In the genomic region with DNA sequence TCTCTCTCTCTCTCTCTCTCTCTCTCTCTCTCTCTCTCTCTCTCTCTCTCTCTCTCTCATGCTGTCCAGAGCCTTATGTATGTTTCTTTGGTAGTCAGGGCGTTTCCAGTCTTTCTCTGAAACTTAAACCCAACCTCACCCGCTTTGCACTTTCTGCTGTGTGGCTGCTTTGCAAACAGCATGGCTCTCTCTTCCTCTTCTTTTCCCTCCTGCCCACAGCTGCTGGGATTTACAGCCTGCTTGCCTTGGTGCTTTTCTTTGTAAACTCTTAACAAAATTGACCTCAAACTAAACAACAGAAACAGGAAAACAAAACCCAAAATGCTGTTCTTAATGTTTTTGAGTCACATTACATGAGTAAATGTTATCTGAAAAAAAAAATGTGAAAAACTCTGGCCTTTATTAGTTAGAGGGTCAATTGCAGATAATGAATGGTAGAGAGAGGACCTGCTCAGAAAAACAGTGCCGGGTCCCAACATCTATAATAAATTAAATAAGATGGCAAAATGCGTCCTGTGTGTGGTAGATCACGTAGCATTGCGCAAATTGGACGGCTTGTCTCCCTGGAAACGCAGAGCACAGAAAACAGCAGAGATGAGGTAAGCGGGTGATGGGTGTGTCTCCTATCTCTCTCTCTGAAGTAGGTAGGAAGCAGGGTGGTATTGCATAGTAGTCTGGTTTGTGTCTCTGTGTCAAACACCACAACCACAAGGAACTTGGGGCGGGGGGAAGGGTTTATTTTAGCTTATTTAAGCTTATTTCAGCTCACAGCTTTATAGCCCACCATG, we compare ENCODE assay signal across 11 mouse cellular contexts. TPM values are rescaled to one million over a fixed set of nuclear protein-coding genes. Genes with fewer than 3 reads are reported as not detected.
DNase-seq lines count a peak whose midpoint lies in the region; ATAC-seq lines count a peak whose summit lies in the region.
"Had no signal": no experiment of that assay in that cellular context is flagged by ENCODE, and none has a peak within 500 bp of the region (broad histone marks: within the 10 kb centered on the region; RNA-seq: fewer than 3 reads in every experiment).

No protein-coding gene starts in this region.

- H3K27me3 ChIP-seq in hindbrain, embryonic 11.5 days (ENCODE audit: control insufficient read depth, insufficient read depth, low read length) = no peaks in the 10 kb centered on the region
- H3K27me3 ChIP-seq: embryonic facial prominence, embryonic 13.5 days had no signal

- ATAC-seq in inflammation-experienced regulatory T-cells, adult 6 months = peak; percentile 74
- ATAC-seq in megakaryocyte, adult 5-6 weeks (ENCODE audit: poor library complexity, severe bottlenecking) = peak; percentile 92
- no peak for ATAC-seq in hindbrain, embryonic 11.5 days (ENCODE audit: low FRiP score)

- peak; percentile 29 for DNase-seq in adrenal gland, postnatal 14 days
- DNase-seq in adrenal gland, adult 18-20 months (ENCODE audit: low spot score in 2 of 2) = no peak
- peak; percentile 77 to 80 for DNase-seq in CD8-positive naive resting alpha-beta T cell, adult 2 months (ENCODE audit: low read depth in 2 of 2, low spot score in 2 of 2)
- no peak for DNase-seq in hindbrain, embryonic 11.5 days (ENCODE audit: low spot score)
- DNase-seq in urinary bladder, postnatal 14 days (ENCODE audit: low spot score) = no peak
- DNase-seq in right cerebral cortex, postnatal 25 days = no peak
- DNase-seq: cerebellum, adult 2 months; right cerebral cortex, postnatal 4 days had no signal

- H3K27ac ChIP-seq in hindbrain, embryonic 11.5 days (ENCODE audit: low read depth, low read length) = no peak overlapping the region
- H3K27ac ChIP-seq: embryonic facial prominence, embryonic 13.5 days had no signal

- WGBS in hindbrain, embryonic 11.5 days = 82% methylated on average over 10 of the region's 10 CpGs

- no peak overlapping the region for H3K4me3 ChIP-seq in hindbrain, embryonic 11.5 days (ENCODE audit: low read depth, low read length)
- H3K4me3 ChIP-seq: embryonic facial prominence, embryonic 13.5 days had no signal

- no peak overlapping the region for H3K4me2 ChIP-seq in hindbrain, embryonic 11.5 days (replicated peaks; ENCODE audit: low read depth, low read length)
- H3K4me2 ChIP-seq: embryonic facial prominence, embryonic 13.5 days had no signal

- no peaks in the 10 kb centered on the region for H3K36me3 ChIP-seq in hindbrain, embryonic 11.5 days (ENCODE audit: control insufficient read depth, insufficient read depth, low read length)
- H3K36me3 ChIP-seq: embryonic facial prominence, embryonic 13.5 days had no signal

- no peaks in the 10 kb centered on the region for H3K4me1 ChIP-seq in hindbrain, embryonic 11.5 days (replicated peaks; ENCODE audit: control insufficient read depth, insufficient read depth, low read length)

- no peak overlapping the region for H3K9ac ChIP-seq in hindbrain, embryonic 11.5 days (ENCODE audit: low read depth, low read length)
- H3K9ac ChIP-seq: embryonic facial prominence, embryonic 13.5 days had no signal

- H3K9me3 ChIP-seq in hindbrain, embryonic 11.5 days (ENCODE audit: control insufficient read depth, low read length) = no peaks in the 10 kb centered on the region
- H3K9me3 ChIP-seq: embryonic facial prominence, embryonic 13.5 days had no signal

RNA-seq across cellular contexts. Expression of a gene that starts 11.6 kb away (rescaled TPM):
- 10.4 and 14.6 TPM in 2 replicates for total RNA-seq in adrenal gland, postnatal 14 days (2021)
- 1 to 10 TPM; 3.9 to 6.1 TPM for total RNA-seq in adrenal gland, adult 18-20 months (2021)
- 10 to 100 TPM in 1 of 3 experiments, 1 to 10 TPM in 2; 7.4 to 10.9 (median 9.1) TPM for polyA plus RNA-seq in inflammation-experienced regulatory T-cells, adult 6 months (2017; shearing (Covaris generic))
- total RNA-seq in megakaryocyte, adult 5-6 weeks (2015) = 0.16 and 4.0 TPM in 2 replicates
- 1.8 and 2.3 TPM in 2 replicates for total RNA-seq in megakaryocyte, adult 5-6 weeks (2017)
- 6.6 and 9.0 TPM in 2 replicates for polyA plus RNA-seq in hindbrain, embryonic 11.5 days (2014; fragmentation: Nextera tagmentation; extraction: Ambion mirVana)

RNA-seq across cellular contexts. Expression of a gene that starts 20.8 kb away (rescaled TPM):
- total RNA-seq in adrenal gland, postnatal 14 days (2021) = 8.1 and 11.9 TPM in 2 replicates
- 1 to 10 TPM; 4.2 to 5.6 TPM for total RNA-seq in adrenal gland, adult 18-20 months (2021)
- polyA plus RNA-seq in inflammation-experienced regulatory T-cells, adult 6 months (2017; shearing (Covaris generic)) = 10 to 100 TPM; 55.3 to 67.0 (median 65.0) TPM
- 3.6 and 4.2 TPM in 2 replicates for total RNA-seq in megakaryocyte, adult 5-6 weeks (2015)
- 9.6 and 11.4 TPM in 2 replicates for total RNA-seq in megakaryocyte, adult 5-6 weeks (2017)
- 0.14 and 0.15 TPM in 2 replicates for polyA plus RNA-seq in hindbrain, embryonic 11.5 days (2014; fragmentation: Nextera tagmentation; extraction: Ambion mirVana)

Comparison
In these comparisons a context has a peak if more than half of its experiments do, and no peak if none do; other contexts are left out.
1. DNase-seq: peak in adrenal gland, postnatal 14 days (single experiment) and CD8-positive naive resting alpha-beta T cell, adult 2 months (2 of 2); none in adrenal gland, adult 18-20 months (0 of 2), hindbrain, embryonic 11.5 days (single experiment), urinary bladder, postnatal 14 days (single experiment) and right cerebral cortex, postnatal 25 days (single experiment).